In the genomic region with DNA sequence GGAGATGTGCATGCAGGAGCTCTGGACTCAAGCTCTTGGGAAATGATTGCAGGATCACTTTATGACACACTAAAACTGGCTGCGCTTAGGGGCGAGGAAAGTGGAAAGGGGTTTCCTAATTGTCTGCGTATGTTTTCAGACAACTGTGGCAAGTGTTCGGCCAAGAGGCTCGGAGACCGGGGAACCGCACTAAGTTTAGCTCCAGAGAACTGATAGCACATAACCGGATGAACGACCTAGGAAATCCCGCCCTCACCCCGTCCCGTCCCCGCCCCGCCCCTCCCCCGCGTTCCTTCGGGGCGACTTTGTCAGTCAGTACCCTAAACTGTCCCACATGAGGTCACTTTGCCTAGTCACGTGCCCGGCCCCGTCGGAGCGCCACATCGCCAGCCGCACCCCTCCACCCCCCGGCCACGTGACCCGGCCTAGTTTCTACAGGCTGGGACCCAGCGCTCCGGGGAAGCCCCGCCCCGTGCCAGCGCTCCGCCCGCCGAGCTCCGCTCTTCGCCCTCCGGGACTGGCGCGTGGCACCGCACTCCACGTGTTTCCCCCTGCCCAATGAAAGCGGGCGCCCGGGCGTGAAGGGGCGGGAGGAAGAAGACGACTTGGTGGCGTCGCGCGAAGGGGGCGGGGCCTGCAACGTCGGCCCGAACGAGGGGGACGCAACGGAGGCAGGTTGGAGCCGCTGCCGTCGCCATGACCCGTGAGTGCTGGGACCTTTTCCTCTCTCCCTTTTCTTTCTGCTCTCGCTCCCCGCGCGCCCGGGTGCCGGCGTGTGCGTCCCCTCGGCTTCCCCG, we compare ENCODE assay signal across 7 mouse cellular contexts. TPM values are rescaled to one million over a fixed set of nuclear protein-coding genes. Genes with fewer than 3 reads are reported as not detected.
A peak's percentile ranks its signal among the peaks of the same experiment; 100 is the strongest.
DNase-seq lines count a peak whose midpoint lies in the region; ATAC-seq and TF ChIP-seq lines count a peak whose summit lies in the region.

A gene (plus strand): TSS at position 457 of the 797 bp plus-strand sequence.

- H3K4me1 ChIP-seq in embryonic facial prominence, embryonic 10.5 days, result peaks cover 34% of the 10 kb centered on the region
- H3K4me1 ChIP-seq in intestine, postnatal 0 days (replicated peaks; ENCODE audit: control insufficient read depth, insufficient read depth, low read length), result no peaks in the 10 kb centered on the region
- H3K4me1 ChIP-seq in midbrain, embryonic 12.5 days, result peaks cover 25% of the 10 kb centered on the region
- H3K4me1 ChIP-seq in small intestine, adult 2 months (ENCODE audit: control insufficient read depth, insufficient read depth, insufficient read length, low read length), result peaks cover 8% of the 10 kb centered on the region; the same call in 1 of the 2 replicates

- no peak for TF ChIP-seq CTCF in intestine, postnatal 0 days (IDR thresholded peaks at IDR 0.05; ENCODE audit: low read depth)
- TF ChIP-seq CTCF in small intestine, adult 2 months (IDR thresholded peaks at IDR 0.05; ENCODE audit: extremely low read depth, insufficient read length, insufficient replicate concordance, low read depth, low read length), result no peak

- no peaks in the 10 kb centered on the region for H3K27me3 ChIP-seq in embryonic facial prominence, embryonic 10.5 days (replicated peaks; ENCODE audit: low read depth, poor library complexity, severe bottlenecking)
- H3K27me3 ChIP-seq in intestine, postnatal 0 days (replicated peaks; ENCODE audit: control insufficient read depth, insufficient read depth, low read length), result no peaks in the 10 kb centered on the region
- H3K27me3 ChIP-seq in midbrain, embryonic 12.5 days, result no peaks in the 10 kb centered on the region
- no peaks in the 10 kb centered on the region for H3K27me3 ChIP-seq in small intestine, adult 2 months (ENCODE audit: control insufficient read depth, insufficient read depth, low read length)

- TF ChIP-seq POLR2A in small intestine, adult 2 months (IDR thresholded peaks at IDR 0.05; ENCODE audit: low read depth, low read length), result peak; percentile 95

- ATAC-seq in intestine, postnatal 0 days, result peak; percentile 98
- peak; percentile 99 for ATAC-seq in midbrain, embryonic 12.5 days (ENCODE audit: low FRiP score, low read depth)

- DNase-seq in adrenal gland, postnatal 10 days, result peak; percentile 100
- DNase-seq in embryonic facial prominence, embryonic 10.5 days (ENCODE audit: low spot score), result peak; percentile 100
- DNase-seq in gonadal fat pad, adult 2 months (ENCODE audit: low read depth), result peak; percentile 86
- peak; percentile 99 for DNase-seq in left cerebral cortex, postnatal 4 days

- peak within 1 kb of the TSS; percentile 79 for H3K4me2 ChIP-seq in intestine, postnatal 0 days (replicated peaks; ENCODE audit: low read depth)
- peak within 1 kb of the TSS; percentile 96 for H3K4me2 ChIP-seq in midbrain, embryonic 12.5 days (replicated peaks)

- H3K9ac ChIP-seq in intestine, postnatal 0 days (ENCODE audit: low read depth, low read length), result peak within 1 kb of the TSS; percentile 100
- H3K9ac ChIP-seq in midbrain, embryonic 12.5 days (replicated peaks), result peak within 1 kb of the TSS; percentile 92

- intact Hi-C loops in left cerebral cortex, postnatal 4 days (cut with DNase I), result no loop called here

- peaks cover 33% of the 10 kb centered on the region for H3K36me3 ChIP-seq in embryonic facial prominence, embryonic 10.5 days (replicated peaks)
- peaks cover 22% of the 10 kb centered on the region for H3K36me3 ChIP-seq in intestine, postnatal 0 days (ENCODE audit: control insufficient read depth, insufficient read depth)
- peaks cover 26% of the 10 kb centered on the region for H3K36me3 ChIP-seq in midbrain, embryonic 12.5 days
- H3K36me3 ChIP-seq in small intestine, adult 2 months (ENCODE audit: control insufficient read depth, insufficient read depth, low read length), result peaks cover 24% of the 10 kb centered on the region

- peak within 1 kb of the TSS; percentile 100 for H3K4me3 ChIP-seq in embryonic facial prominence, embryonic 10.5 days
- H3K4me3 ChIP-seq in intestine, postnatal 0 days (ENCODE audit: low read depth, low read length), result peak within 1 kb of the TSS; percentile 100
- H3K4me3 ChIP-seq in midbrain, embryonic 12.5 days, result peak within 1 kb of the TSS; percentile 97
- H3K4me3 ChIP-seq in small intestine, adult 2 months (ENCODE audit: low read depth, low read length), result peak within 1 kb of the TSS; percentile 99

- H3K9me3 ChIP-seq in embryonic facial prominence, embryonic 10.5 days, result no peaks in the 10 kb centered on the region
- no peaks in the 10 kb centered on the region for H3K9me3 ChIP-seq in intestine, postnatal 0 days (ENCODE audit: control insufficient read depth)
- H3K9me3 ChIP-seq in midbrain, embryonic 12.5 days, result no peaks in the 10 kb centered on the region

- WGBS in embryonic facial prominence, embryonic 10.5 days, result 1% methylated on average over 73 of the region's 74 CpGs
- under 1% methylated on average over 65 of the region's 74 CpGs for WGBS in intestine, postnatal 0 days
- 1% methylated on average over 63 of the region's 74 CpGs for WGBS in midbrain, embryonic 12.5 days
- WGBS in small intestine, adult 2 months, result 1% methylated on average over 74 of the region's 74 CpGs

- H3K27ac ChIP-seq in embryonic facial prominence, embryonic 10.5 days (replicated peaks), result peak within 1 kb of the TSS; percentile 96
- peak within 1 kb of the TSS; percentile 99 for H3K27ac ChIP-seq in intestine, postnatal 0 days (ENCODE audit: low read depth, low read length)
- peak within 1 kb of the TSS; percentile 95 for H3K27ac ChIP-seq in midbrain, embryonic 12.5 days (replicated peaks)
- peak within 1 kb of the TSS; percentile 96 for H3K27ac ChIP-seq in small intestine, adult 2 months (ENCODE audit: insufficient read depth, low read depth, low read length)

RNA-seq across cellular contexts. Expression of the gene that starts here (rescaled TPM):
- 100 to 1,000 TPM; 346 to 350 TPM for total RNA-seq in adrenal gland, postnatal 10 days (2021)
- polyA plus RNA-seq in embryonic facial prominence, embryonic 10.5 days (2016; fragmentation: Nextera tagmentation; extraction: Ambion mirVana), result 482 and 494 TPM in 2 replicates
- 364 and 410 TPM in 2 replicates for polyA plus RNA-seq in gonadal fat pad, adult 2 months (2012; rRNA removed)
- polyA plus RNA-seq in intestine, postnatal 0 days (2015; fragmentation: Nextera tagmentation; extraction: Ambion mirVana), result 608 and 648 TPM in 2 replicates
- 100 to 1,000 TPM; 133 to 149 TPM for total RNA-seq in left cerebral cortex, postnatal 4 days (2021)
- 456 and 461 TPM in 2 replicates for polyA plus RNA-seq in midbrain, embryonic 12.5 days (2016; fragmentation: Nextera tagmentation; extraction: Ambion mirVana)
- 475 and 539 TPM in 2 replicates for polyA plus RNA-seq in small intestine, adult 2 months (2012; rRNA removed)

Comparison
In these comparisons a context has a peak if more than half of its experiments do, and no peak if none do; other contexts are left out.
1. Peak in every context shown above with its lines: DNase-seq, ATAC-seq, H3K4me3 ChIP-seq and H3K27ac ChIP-seq.